In genomic region chr11:21460011-21460410, GRCm38 (mm10) we compare ENCODE assay signal across 35 mouse cellular contexts.
"Had no signal": no experiment of that assay in that cellular context is flagged by ENCODE, and none has a peak within 500 bp of the region (broad histone marks: within the 10 kb centered on the region; RNA-seq: fewer than 3 reads in every experiment).

No protein-coding gene starts in this region.

- H3K4me2 ChIP-seq: heart, embryonic 11.5 days; heart, embryonic 12.5 days; heart, embryonic 13.5 days; heart, embryonic 15.5 days; hindbrain, embryonic 12.5 days; hindbrain, embryonic 13.5 days; hindbrain, embryonic 14.5 days; hindbrain, embryonic 15.5 days; intestine, embryonic 15.5 days; kidney, embryonic 15.5 days had no signal

- H3K4me1 ChIP-seq: heart, embryonic 10.5 days; heart, embryonic 12.5 days; heart, embryonic 13.5 days; heart, embryonic 15.5 days; hindbrain, embryonic 10.5 days; hindbrain, embryonic 12.5 days; hindbrain, embryonic 13.5 days; hindbrain, embryonic 15.5 days; intestine, embryonic 15.5 days; kidney, embryonic 15.5 days had no signal

- DNase-seq: heart, postnatal 10 days; heart, postnatal 14 days; heart, postnatal 36 days; heart, postnatal 4 days; kidney, adult 11 months; kidney, adult 18-20 months; kidney, adult 2 months; kidney, adult 8-10 months; kidney, adult 9 months; kidney, postnatal 10 days; kidney, postnatal 14 days; kidney, postnatal 25 days; kidney, postnatal 36 days; kidney, postnatal 4 days; layer of hippocampus, adult 9-11 months; layer of hippocampus, postnatal 36 days had no signal

- H3K27me3 ChIP-seq: heart, embryonic 12.5 days; heart, embryonic 13.5 days; heart, embryonic 15.5 days; hindbrain, embryonic 12.5 days; hindbrain, embryonic 13.5 days; hindbrain, embryonic 15.5 days; intestine, embryonic 15.5 days; kidney, embryonic 15.5 days had no signal

- H3K9ac ChIP-seq: heart, embryonic 12.5 days; heart, embryonic 13.5 days; heart, embryonic 15.5 days; hindbrain, embryonic 12.5 days; hindbrain, embryonic 13.5 days; hindbrain, embryonic 14.5 days; hindbrain, embryonic 15.5 days; intestine, embryonic 15.5 days; kidney, embryonic 15.5 days had no signal

- H3K36me3 ChIP-seq: heart, embryonic 10.5 days; heart, embryonic 12.5 days; heart, embryonic 13.5 days; heart, embryonic 15.5 days; hindbrain, embryonic 10.5 days; hindbrain, embryonic 12.5 days; hindbrain, embryonic 13.5 days; hindbrain, embryonic 15.5 days; intestine, embryonic 15.5 days; kidney, embryonic 15.5 days had no signal

- H3K9me3 ChIP-seq: heart, embryonic 10.5 days; heart, embryonic 12.5 days; heart, embryonic 13.5 days; heart, embryonic 15.5 days; hindbrain, embryonic 10.5 days; hindbrain, embryonic 12.5 days; hindbrain, embryonic 13.5 days; hindbrain, embryonic 15.5 days; intestine, embryonic 15.5 days; kidney, embryonic 15.5 days had no signal

- H3K27ac ChIP-seq: heart, embryonic 10.5 days; heart, embryonic 13.5 days; heart, embryonic 15.5 days; hindbrain, embryonic 10.5 days; hindbrain, embryonic 12.5 days; hindbrain, embryonic 13.5 days; hindbrain, embryonic 14.5 days; hindbrain, embryonic 15.5 days; hindbrain, postnatal 0 days; intestine, embryonic 15.5 days; kidney, embryonic 15.5 days; kidney, postnatal 0 days; layer of hippocampus, adult 2 months had no signal

- ATAC-seq: hindbrain, embryonic 16.5 days; hindbrain, postnatal 0 days; inflammation-experienced regulatory T-cells, adult 6 months; intestine, embryonic 15.5 days; intestine, embryonic 16.5 days; intestine, postnatal 0 days had no signal

- H3K4me3 ChIP-seq: heart, embryonic 10.5 days; heart, embryonic 12.5 days; heart, embryonic 13.5 days; heart, embryonic 15.5 days; hindbrain, embryonic 10.5 days; hindbrain, embryonic 12.5 days; hindbrain, embryonic 13.5 days; hindbrain, embryonic 15.5 days; intestine, embryonic 15.5 days; kidney, embryonic 15.5 days; layer of hippocampus, adult 2 months had no signal
